Mouse (Mus musculus) kidney, postnatal 10 days (tissue): ENCODE results near the gene Gm6583.

Experiments used
- DNase-seq: peaks from one replicate; pipeline ENCODE4 v3.0.0; 2021; ENCODE audit warnings: mixed read lengths

Gm6583 gene

DNA sequence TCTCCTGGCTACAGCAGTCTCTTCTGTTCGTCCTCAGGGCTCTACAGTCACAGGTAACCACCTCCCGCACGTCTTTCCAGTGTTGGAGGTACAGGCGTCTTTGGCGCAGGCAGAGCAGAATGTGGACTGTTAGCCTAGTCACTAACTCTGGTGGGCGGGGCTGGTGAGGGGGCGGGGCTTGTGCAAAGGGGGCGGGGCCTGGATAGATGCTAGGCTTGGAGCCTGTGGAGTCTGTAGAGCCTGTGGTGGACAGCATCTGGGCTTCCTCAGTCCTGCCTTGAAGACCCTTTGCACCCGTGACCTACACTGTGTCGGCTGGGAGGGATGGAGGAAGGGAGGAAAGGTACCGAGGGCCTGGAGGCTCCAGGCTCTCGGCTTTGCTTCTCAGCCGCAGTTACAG, at the start of gene Gm6583:
TSS of gene Gm6583 (minus strand) at position 124 of the 400 bp plus-strand sequence.
- no peak for DNase-seq

DNA sequence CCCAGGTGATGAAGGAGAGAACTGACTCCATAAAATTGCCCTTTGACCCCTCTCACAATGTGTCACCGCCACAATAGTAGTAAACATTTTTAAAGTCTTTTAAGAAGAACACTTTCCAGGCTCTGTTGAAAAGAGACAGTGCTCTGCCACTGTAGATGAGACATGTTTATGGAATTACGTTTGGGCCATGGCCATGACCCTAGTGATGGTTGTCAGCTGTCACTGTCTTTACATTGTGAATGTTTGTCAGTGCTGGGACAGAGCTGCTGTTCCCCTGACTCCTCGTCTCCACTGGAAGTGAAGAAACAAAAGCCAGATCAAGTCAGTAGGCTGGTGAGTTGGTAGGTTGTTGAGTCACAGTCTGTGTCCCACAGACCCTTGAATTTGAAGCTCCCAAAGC, 46.6 kb upstream of the Gm6583 start:
- DNase-seq = peak; percentile 30

DNA sequence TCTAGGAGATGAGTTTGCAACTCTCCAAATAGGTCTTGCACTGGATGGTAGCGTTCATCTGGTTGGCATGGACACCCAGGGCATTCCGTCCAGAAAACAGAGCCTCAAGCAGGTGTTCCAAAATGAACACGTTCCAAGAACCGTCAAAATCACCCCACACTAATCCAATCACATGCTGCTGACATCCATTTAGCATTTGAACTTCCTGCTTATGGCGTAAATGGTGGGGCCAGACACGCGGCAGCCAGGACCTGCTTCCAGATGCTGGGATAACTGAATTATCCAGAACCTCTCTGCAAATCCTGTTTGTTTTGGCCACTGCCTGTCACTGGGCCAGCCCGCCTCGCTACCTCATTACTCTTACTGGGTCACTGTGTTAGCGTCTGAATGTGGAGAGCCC, 43.5 kb upstream of the Gm6583 start:
- DNase-seq = no peak

DNA sequence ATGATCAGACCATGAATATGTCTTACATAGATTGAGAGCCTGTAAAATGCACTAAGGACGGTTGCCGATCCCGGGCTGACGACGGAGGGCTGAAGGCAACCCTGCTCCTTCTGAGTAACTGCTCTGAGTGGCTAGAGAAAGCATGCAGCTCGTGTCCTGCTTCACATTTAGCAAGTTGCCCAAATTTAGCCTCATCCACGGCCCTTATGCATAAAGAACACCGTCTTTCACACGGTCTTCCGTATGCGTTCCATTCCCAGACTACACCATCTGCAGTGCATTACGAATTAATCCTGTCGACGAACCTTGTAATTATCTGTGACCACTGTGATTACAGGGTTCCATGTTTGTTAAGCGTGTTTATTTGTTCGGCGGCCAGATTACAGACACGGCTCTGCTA, 40.2 kb upstream of the Gm6583 start:
- DNase-seq = no peak

DNA sequence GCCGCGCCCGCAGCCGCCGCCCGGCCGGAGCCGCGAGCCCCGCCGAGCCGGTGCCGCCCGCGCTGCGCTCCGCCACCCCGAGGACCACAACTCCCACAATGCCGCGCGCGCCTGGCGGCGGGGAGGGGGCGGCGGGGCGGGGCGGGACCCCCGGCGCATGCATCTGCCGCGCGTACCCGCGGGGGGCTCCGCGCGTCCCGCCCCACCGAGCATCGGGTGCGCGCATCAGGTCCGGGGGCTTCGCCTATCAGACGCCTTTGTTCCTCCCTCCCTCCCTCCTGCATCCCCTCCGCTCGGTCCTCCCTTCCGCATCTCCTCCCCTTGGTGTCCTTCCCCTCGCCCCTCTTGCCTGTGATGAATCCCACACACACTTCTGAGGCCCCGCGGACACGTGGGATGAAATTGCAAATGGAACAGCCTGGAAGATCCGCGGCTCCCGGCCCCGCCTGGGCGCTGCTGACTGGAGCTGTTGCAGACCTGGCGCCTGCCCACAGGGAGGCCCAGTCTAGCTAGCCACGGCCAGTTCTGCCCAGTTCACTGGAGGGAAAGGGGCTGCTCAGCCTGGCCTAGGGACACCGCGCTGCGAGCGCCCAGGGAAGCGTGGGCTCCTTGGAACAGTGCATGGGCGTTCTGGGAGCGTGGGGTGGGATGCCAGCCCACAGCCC, 39.1 kb upstream of the Gm6583 start, which contains the start of gene Asphd2:
TSS of gene Asphd2 (minus strand) at position 88 of the 665 bp plus-strand sequence.
- peak; percentile 70 for DNase-seq

DNA sequence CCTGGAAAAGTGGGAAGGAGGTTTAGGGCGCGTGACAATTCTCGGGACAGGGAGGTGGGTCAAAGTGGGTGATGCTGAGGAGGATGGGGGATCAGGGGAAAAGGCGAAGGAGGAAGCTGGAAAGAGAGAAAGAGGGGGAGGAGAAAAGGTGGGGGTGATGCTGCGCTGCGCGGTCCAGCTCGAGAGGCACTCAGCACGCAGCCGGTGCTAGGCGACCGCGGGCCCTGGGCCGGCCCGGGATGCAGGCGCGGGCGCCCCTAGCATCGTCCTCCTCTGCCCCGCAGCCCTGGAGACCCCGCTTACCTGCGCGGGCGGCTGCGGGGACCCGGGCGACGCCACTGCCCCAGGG, 38.6 kb upstream of the Gm6583 start:
- DNase-seq = no peak

DNA sequence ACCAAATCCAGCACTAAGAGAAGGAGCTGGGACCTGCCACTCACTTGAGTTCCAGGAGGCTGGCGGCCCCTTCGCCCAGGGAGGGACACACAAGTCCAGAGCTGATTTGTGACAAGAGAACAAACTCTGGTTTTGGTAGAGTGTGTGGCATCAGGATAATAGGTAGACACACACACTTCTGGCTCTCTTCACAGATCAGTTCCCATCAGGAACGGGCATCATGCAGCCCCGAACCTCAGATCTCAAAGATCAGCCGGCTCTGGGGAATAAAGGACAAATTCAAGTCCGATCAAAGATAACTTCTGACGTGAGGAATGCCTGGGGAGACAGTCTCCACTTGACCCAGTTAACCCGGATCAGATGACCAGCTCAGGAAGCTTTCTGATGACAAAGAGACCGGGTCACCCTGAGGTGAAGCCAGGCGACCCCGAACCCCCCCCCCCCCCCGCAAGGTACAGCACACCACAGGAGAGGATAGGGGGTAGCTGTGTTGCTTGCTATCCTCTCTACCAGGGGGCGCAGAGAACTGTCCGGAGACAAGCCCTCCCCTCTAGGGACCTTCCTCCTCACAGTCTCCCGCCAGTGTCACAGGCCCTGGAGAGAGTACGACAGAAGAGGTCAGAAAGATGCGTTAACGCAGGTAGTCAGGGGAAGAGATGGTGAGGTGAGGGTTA, 38.0 kb upstream of the Gm6583 start:
- DNase-seq = no peak

DNA sequence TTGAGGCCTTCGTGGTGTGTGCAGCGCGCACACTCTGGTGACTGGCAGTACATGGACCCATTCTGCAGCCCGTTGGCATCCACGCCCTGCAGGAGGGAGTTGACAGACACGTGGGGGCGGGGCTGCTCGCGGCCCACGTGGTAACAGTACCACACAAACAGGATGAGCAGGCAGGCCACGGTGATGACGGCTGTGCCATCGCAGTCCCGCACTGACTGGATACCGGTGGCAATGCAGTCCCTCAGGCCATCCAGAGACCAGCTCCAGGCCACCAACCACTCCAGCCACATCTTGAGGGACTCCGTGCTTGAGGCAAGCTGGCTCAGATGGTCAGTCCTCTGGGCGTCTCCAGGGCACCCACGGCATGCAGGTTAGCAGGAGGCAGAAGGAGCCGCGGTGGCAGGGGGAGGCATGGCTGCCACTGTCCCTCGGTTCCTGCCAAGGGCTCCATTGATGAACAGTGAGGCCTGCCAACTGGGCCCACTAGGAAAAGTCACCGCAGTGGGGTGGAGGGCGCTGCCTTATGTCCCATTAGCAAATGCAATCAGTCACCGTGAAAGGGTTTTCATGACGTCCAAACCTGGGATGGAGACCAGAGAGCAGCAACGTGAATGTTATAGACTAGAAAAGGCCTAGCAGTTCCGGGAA, 36.0 kb upstream of the Gm6583 start:
- DNase-seq = no peak

DNA sequence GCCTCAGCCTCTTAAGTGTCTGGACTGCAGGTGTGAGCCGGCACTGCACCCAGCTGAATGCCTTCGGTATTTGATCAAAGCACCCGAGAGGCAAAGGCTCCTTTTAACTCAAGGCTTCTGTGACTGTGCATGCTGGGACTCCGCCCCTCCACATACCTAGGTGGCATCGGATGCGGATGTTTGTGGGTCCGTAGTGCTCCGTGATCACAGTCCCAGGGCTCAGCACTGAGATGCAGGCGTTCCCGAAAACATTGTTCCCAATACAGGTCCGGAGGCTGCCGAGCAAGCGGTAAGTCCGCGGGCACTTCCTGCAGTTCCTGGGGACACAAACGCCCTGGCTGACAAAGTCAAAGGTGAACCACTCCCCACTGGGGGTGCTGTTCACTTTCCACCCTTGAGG, 35.2 kb upstream of the Gm6583 start:
- no peak for DNase-seq

DNA sequence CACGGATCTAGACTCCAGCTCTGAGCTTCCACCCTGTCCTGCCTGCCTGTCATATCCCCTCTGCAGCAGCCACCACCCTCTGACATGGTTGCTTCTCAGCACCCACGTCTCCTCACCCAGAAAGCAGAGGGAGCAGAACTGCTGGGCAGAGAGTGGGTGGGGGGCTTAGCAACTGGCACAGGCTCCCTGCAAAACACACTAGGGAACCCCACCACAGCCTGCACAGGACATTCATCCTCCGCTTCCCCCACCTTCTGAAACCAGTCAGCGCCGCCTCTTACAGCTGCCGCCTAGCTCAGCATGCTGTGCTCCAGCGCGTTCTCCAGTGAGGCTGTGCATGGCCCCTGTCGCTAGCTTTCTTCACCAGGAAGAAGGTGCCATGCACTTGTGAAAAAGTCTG, 33.5 kb upstream of the Gm6583 start:
- no peak for DNase-seq

DNA sequence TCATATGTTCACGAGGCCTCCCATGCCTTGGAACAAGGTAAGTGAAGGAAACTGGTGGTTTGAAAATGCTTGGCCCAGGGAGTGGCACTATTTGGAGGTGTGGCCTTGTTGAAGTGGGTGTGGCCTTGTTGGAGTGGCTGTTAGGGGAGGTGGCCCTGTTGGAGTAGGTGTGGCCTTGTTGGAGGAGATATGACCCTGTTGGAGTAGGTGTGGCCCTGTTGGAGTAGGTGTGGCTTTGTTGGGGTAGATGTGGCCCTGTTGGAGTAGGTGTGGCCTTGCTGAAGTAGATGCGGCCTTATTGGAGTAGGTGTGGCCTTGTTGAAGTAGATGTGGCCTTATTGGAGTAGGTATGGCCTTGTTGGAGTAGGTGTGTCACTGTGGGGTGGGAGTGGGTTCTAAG, 30.1 kb upstream of the Gm6583 start:
- no peak for DNase-seq

DNA sequence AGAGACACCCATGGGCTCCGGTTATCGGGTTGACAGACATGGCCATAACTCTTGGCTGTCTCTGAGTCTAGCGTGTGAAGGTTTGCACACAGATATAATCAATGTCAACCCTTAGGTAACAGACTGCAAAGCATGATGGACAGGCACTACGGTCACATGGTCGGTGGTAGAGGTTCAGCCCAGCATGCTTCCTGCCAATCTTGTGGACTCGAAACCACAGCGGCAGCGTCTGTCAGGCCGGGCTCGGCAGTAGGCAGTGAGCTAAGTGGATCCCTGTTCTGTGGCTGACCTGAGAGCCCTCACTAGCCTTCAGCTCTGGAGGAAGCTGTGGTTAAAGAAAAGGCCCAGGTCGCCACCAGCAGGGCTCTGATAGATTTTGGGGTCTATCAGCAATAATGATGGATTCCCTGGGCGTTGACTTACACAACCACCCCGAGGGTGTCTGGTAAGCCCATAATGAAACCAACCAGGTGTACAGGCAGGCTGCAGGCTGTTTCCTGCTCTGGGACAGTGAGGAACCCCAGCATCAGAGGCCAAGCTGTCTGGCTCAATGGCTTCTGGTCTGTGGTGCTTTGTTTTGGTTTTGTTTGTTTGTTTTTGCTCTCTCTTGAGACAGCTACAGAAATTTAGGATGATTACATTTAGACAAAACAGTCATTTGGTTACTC, 29.1 kb upstream of the Gm6583 start:
- no peak for DNase-seq

DNA sequence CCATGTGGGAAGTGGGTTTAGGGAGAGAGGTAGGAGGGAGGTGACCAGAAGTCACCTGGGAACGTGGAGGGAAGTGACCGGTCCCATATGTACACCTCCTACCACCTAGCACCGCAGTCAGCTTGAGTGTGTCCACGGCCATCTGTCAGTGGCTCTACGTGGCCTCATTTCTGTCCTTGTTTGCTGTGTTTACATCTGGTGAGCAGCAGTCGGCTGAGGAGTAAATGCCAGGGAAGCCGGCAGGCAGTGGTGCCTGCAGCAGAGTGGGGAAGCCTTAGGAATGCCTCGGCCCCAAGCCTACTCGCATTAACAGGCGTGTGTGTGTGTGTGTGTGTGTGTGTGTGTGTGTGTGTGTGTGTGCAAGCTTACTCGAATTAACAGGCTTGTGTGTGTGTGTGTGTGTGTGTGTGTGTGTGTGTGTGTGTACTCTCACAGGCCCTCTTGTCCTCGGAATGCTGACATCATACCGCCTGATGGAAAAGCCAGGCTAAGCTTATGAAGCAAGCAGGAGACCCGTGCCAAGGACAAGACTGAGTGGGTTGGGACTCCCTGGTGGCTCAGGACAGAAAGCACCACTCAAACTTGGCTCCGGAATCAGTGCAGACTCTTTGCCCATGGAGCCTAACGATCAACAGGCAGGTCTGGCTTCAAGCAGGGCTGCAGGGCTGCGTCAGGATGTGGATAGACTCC, 27.0 kb upstream of the Gm6583 start:
- DNase-seq = no peak

DNA sequence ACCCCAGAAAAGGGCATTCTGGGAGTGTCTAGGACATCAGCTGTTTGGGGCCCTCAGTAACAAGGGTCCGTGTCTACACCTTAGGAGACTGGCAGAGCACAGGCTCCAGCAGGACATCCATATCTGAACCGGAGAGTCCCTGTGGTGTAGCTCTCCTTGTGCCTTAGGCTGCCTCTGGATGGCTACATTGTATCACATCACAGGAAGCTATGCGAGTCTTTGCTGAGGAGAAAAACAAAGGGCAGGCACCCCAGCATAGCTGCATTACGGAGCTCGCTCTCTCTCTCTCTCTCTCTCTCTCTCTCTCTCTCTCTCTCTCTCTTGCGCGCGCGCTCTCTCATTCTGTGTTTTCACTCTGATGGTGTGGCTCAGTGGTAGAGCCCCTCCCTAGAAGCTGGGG, 26.2 kb upstream of the Gm6583 start:
- no peak for DNase-seq

DNA sequence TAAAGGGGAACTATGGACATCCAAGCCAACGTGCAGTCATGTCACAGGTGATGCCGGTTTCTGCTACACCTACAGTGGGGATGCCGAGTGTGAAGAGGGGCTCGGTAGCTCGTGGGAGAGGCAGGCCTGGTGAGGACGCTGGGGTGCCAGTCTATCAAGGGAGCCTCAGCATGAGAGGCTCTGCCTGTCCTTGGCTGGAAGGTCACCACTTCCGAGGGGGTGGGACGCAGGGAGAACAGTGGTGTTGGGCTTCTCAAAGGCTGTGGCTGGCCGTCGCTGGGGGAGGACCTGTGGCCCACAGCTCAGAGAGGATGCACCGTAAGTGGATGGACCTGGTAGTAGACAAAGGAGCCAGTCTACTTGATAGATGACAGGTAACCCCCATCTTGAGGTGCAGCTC, 25.3 kb upstream of the Gm6583 start:
- no peak for DNase-seq

DNA sequence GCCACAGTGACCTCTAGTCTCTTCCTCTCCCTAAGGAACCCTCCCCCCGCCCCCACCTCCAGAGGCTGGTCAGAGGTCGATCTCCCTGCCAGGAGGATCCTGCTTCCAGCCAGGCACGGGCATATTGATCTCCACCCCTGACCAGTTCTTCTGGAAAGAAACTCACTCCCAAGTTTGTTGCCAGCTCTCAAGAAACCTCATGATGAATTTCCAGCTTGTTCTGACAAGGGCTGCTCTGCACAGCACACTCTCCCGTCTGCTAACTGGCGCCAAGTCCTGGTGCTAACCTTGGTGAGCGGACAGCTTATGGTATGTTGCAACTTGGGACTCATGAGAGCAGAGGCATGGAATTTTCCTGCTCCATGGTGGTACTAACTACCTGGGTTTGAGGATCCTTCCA, 22.9 kb upstream of the Gm6583 start:
- DNase-seq = no peak

DNA sequence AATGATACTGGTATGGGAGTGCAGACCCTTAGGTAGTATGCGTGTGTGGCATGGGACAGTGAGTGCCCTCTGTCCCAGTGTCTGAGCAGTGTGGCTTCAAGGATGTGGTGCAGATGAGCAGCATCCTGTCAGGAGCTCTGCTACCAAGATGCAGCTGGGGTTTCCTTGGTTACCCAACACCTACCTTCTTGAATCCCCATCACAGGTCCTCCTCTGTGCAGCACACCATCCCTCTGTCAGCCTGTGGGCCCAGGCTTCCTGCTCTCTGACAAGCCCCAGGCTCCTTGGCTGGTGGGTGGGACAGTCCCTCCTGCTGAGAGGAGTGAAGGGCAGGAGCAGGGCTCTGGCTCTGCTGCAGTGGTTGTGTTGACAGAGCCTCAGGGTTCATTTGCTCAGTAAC, 21.5 kb upstream of the Gm6583 start:
- DNase-seq = no peak

DNA sequence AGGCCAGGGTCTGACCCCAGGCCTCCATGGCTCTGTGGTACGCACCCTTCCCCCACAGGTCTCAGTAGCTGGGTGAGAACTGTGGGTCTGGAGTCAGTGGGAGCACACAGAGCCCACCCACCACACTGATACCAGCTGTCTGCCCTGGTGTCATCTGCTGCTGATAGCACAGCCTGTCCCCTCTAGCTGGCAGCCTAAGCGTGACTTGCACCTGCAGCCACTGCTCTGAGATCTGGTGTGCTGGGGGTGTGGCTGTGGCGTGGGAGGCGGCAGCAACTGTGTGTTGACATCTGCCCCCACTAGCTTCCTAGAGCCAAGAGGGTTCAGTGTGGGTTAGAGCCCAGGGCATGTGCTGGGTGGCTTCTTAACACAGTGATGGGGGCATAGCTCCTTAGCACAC, 20.3 kb upstream of the Gm6583 start:
- no peak for DNase-seq

DNA sequence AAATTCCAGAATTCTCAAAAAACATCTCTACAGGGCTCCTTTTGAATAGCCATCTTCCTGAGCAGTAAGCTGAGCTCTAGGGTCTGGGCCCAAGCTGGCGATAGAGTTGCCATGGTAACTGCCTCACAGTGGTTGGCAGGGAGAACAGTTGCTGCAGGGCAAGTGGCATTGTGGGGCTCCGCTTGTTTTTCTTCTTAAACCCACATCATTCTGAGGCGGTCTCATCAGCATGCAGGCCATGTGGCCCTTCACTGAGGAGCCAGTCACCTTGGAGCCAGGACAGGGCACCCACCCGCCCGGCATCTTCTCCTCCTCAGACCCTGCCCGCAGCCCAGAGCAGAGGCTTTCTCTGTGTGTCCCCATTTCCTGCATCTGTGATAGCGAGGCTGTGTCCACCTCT, 16.1 kb upstream of the Gm6583 start:
- DNase-seq = no peak

DNA sequence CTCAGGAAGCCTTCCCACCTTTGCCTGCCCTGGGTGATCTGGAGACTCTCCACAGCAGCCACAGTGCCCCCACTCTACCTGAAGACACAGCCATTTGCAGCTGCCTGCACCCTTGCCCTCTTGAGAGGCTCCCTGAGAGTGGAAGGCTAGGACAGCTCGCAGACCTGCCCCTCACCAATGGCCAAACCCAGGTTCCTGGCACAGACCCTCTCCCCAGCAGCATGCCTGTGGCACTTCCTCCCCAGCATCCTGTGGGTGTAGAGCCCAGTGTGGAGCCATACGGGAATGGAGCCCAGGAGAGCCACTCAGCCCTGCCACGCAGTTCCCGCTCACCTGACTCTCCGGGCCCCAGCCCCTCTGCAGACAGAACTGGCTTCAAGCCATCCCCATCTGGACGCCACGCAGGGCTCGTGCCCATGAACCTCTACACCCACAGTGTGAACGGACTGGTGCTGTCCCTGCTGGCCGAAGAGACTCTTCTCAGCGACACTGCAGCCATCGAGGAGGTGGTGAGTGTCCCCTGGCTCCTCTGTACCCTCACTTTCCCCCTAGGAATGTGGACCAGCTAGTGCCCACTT, 14.5 kb upstream of the Gm6583 start:
- no peak for DNase-seq

DNA sequence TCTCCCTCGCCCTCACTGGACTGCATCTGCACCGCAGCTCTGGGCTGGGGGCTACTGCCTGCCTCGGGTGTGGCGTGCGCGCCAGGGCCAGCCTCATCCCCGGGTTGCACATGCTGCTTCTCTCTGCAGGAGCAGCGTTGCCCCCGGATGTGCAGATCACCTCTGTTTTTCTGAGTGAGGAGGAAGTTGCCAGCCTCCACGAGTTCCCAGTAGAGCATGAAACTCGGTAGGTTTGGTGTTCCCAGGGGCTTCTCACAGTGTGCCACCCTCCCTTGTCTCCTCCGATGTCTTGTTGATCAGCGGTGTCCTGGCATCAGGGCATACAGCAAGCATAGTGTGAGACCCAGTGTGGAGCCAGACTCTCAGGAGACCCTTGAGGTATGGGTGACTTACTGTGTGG, 13.5 kb upstream of the Gm6583 start:
- no peak for DNase-seq

DNA sequence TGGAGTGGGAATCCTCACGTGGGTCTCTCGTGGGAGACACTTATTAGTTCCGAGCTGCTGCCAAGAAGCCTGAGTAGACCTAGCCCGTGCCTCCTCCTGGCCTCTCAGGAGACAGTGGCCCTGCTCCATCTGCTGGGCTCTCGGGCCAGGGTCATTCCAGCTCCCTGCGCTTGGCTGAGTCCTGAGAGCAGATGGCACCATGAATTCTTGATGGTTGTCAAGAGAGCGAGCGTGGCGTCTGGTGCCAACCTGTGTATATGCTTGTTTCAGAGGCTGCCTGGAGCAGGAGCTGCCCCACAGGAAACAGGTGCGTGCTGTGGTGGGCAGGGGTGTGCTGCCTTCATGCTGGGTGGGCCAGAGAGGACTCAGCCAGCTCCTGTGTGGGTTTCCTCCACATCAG, 12.8 kb upstream of the Gm6583 start:
- no peak for DNase-seq

DNA sequence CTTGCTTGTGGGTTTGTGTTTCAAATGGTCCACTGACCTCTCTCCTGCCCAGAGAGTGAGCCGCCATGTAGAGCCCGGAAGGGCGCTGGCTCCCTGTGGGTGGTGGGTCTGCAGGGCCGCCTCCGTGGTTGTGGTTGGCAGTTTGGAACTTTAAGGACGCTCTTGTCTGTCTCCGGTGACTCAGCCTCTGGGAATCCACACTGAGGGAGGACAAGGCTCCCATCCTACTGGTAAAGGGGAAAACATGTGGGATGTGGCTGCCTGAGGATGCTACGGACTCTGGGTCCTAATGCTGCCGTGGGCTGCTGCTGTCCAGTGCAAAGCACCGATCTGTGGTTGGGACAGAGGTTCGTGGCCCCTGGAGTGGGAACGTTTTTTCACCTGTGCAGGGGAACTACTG, 12.1 kb upstream of the Gm6583 start:
- no peak for DNase-seq
